Mouse (Mus musculus) cortical plate, adult 2 months (tissue): ENCODE results near the gene Tnfsf9.

Source experiments
- CTCF ChIP-seq: fragments of 200-500 bp; IDR thresholded peaks from 2 replicates; pipeline ENCODE4 v1.5.1; 2011; ENCODE audit warnings: mild to moderate bottlenecking, control low read depth, low read length; ENCODE audit not compliant: insufficient read depth; ENCODE audit errors: extremely low read depth
- POLR2A ChIP-seq: fragments of 200-500 bp; IDR thresholded peaks from 2 replicates; pipeline ENCODE4 v1.6.1; 2011; ENCODE audit warnings: mild to moderate bottlenecking, low read length, control low read depth; ENCODE audit not compliant: insufficient read depth; ENCODE audit errors: extremely low read depth

DNA sequence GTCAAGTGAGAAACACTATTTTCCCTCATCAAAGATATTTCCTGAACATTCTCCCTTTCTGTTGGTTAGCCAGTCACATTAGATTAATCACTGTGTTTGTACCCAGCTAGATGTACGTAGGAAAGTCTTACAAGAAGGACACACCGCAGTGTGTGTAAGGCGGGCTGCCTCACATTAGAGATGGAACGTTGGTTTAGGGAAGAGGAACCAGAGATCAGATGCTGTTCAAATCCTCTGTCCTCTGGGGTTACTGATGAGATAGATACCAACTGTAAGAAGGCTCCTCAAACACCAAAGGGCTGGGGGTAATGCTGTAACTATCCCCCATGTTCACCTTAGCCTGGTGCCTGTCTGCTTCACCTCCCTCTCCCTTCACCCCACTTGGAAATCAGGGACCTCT lies 19.7 kb downstream of the Tnfsf9 start:
- TF ChIP-seq POLR2A, result no peak
- no peak for TF ChIP-seq CTCF
